Mouse (Mus musculus) erythroblast, embryonic 14.5 days (primary cell): ENCODE data around the gene Ccsap.

Source experiments
- GATA1 ChIP-seq: IDR thresholded peaks from 2 replicates; pipeline ENCODE4 v1.6.1; 2012; ENCODE audit warnings: low read length, inconsistent platforms, mixed read lengths
- TAL1 ChIP-seq: IDR thresholded peaks from 3 replicates; pipeline ENCODE4 v1.6.1; 2012; ENCODE audit warnings: low read length, inconsistent platforms, mixed read lengths

- TF ChIP-seq TAL1 (no peak), GATA1 (no peak)
Measured at GRCm38 (mm10) chr8:123805209-123805717, 54.7 kb downstream of the Ccsap start.
